Mouse (Mus musculus): ENCODE data around the gene Snx11. TPM values are rescaled to one million over a fixed set of nuclear protein-coding genes. Genes with fewer than 3 reads are reported as not detected.
"Not testable (repeated sequence)": the region's sequence is repeated elsewhere in the genome, so short reads cannot be mapped to it uniquely, and the experiment has no call there.

Gene Snx11
- polyA plus RNA-seq, 2 experiments from 2014 or later = 15.4 to 21.8 TPM

- no peak for ATAC-seq
These were observed 18.1 kb upstream of the Snx11 start for GRCm38 (mm10) chr11:96795491-96795890.

- ATAC-seq = no peak
These were observed 13.3 kb upstream of the Snx11 start for GRCm38 (mm10) chr11:96790681-96791080.

GRCm38 (mm10) chr11:96789990-96790389 lies 12.6 kb upstream of the Snx11 start:
- ATAC-seq = no peak

GRCm38 (mm10) chr11:96788871-96789795 lies 11.8 kb upstream of the Snx11 start, which contains the start of gene Cbx1:
Cbx1 (plus strand) TSS chr11:96789127.
- peak; percentile 92 for ATAC-seq

- no peak for ATAC-seq
These were observed 9.5 kb upstream of the Snx11 start for GRCm38 (mm10) chr11:96786731-96787450.

- not testable (repeated sequence) for ATAC-seq
These were observed 7.5 kb upstream of the Snx11 start for GRCm38 (mm10) chr11:96784847-96785246.

GRCm38 (mm10) chr11:96781425-96781824 lies 4.1 kb upstream of the Snx11 start:
- no peak for ATAC-seq

GRCm38 (mm10) chr11:96780306-96780705 lies 2.9 kb upstream of the Snx11 start:
- no peak for ATAC-seq

GRCm38 (mm10) chr11:96778061-96778627 lies 785 bp upstream of the Snx11 start:
- ATAC-seq = not testable (repeated sequence)

GRCm38 (mm10) chr11:96776068-96776467 lies 1.3 kb downstream of the Snx11 start:
- ATAC-seq = no peak

- no peak for ATAC-seq
These were observed 1.7 kb downstream of the Snx11 start for GRCm38 (mm10) chr11:96775665-96776064.

GRCm38 (mm10) chr11:96775063-96775462 lies 2.3 kb downstream of the Snx11 start:
- ATAC-seq = no peak

GRCm38 (mm10) chr11:96774536-96774935 lies 2.8 kb downstream of the Snx11 start:
- ATAC-seq = no peak

- no peak for ATAC-seq
These were observed 4.9 kb downstream of the Snx11 start for GRCm38 (mm10) chr11:96772413-96772812.

- no peak for ATAC-seq
These were observed 5.9 kb downstream of the Snx11 start for GRCm38 (mm10) chr11:96771274-96771975.

- ATAC-seq = no peak
These were observed 9.1 kb downstream of the Snx11 start for GRCm38 (mm10) chr11:96768240-96768639.

GRCm38 (mm10) chr11:96767096-96767495 lies 10.3 kb downstream of the Snx11 start:
- ATAC-seq = no peak

- ATAC-seq = no peak
These were observed 10.8 kb downstream of the Snx11 start for GRCm38 (mm10) chr11:96766555-96766954.

GRCm38 (mm10) chr11:96765645-96766044 lies 11.7 kb downstream of the Snx11 start:
- no peak for ATAC-seq

- ATAC-seq = no peak
These were observed 12.6 kb downstream of the Snx11 start for GRCm38 (mm10) chr11:96764511-96765350.

- no peak for ATAC-seq
These were observed 14.5 kb downstream of the Snx11 start for GRCm38 (mm10) chr11:96762742-96763470.
